10 mouse cellular contexts compared by ENCODE assay signal in genomic region chr9:30943341-30943740, GRCm38 (mm10). TPM values are rescaled to one million over a fixed set of nuclear protein-coding genes. Genes with fewer than 3 reads are reported as not detected.
DNase-seq lines count a peak whose midpoint lies in the region; ATAC-seq and TF ChIP-seq lines count a peak whose summit lies in the region.
"Had no signal": no experiment of that assay in that cellular context is flagged by ENCODE, and none has a peak within 500 bp of the region (broad histone marks: within the 10 kb centered on the region; RNA-seq: fewer than 3 reads in every experiment).

No protein-coding gene starts in this region.

- TF ChIP-seq POLR2A in testis, adult 2 months (IDR thresholded peaks at IDR 0.05; ENCODE audit: control insufficient read depth, low read depth, low read length), result no peak

- no peaks in the 10 kb centered on the region for H3K9me3 ChIP-seq in heart, embryonic 10.5 days
- H3K9me3 ChIP-seq in liver, embryonic 11.5 days (ENCODE audit: control insufficient read depth, low read length), result no peaks in the 10 kb centered on the region

- peak overlapping the region; percentile 71 for H3K4me3 ChIP-seq in heart, embryonic 10.5 days
- H3K4me3 ChIP-seq in testis, adult 2 months (ENCODE audit: control insufficient read depth, low read depth, low read length), result peak overlapping the region; percentile 70
- peak overlapping the region; percentile 51 for H3K4me3 ChIP-seq in liver, embryonic 11.5 days (ENCODE audit: low read depth, low read length)

- H3K4me1 ChIP-seq in heart, embryonic 10.5 days, result peaks cover 18% of the 10 kb centered on the region
- H3K4me1 ChIP-seq in testis, adult 2 months (ENCODE audit: control insufficient read depth, insufficient read depth, low read length), result peaks cover 14% of the 10 kb centered on the region
- no peaks in the 10 kb centered on the region for H3K4me1 ChIP-seq in liver, embryonic 11.5 days (replicated peaks; ENCODE audit: control insufficient read depth, insufficient read depth, low read length)

- peaks cover 75% of the 10 kb centered on the region for H3K27me3 ChIP-seq in heart, embryonic 10.5 days (ENCODE audit: insufficient read depth, poor library complexity, severe bottlenecking)
- H3K27me3 ChIP-seq in testis, adult 2 months (ENCODE audit: control insufficient read depth, insufficient read depth, low read length), result no peaks in the 10 kb centered on the region
- H3K27me3 ChIP-seq in liver, embryonic 11.5 days (replicated peaks; ENCODE audit: control insufficient read depth, insufficient read depth, low read length), result peaks cover 56% of the 10 kb centered on the region

- H3K9ac ChIP-seq in liver, embryonic 11.5 days (ENCODE audit: low read depth, low read length), result no peak overlapping the region

- H3K36me3 ChIP-seq in heart, embryonic 10.5 days, result no peaks in the 10 kb centered on the region
- H3K36me3 ChIP-seq in testis, adult 2 months (ENCODE audit: control insufficient read depth, insufficient read depth, low read length), result no peaks in the 10 kb centered on the region
- H3K36me3 ChIP-seq in liver, embryonic 11.5 days (ENCODE audit: control insufficient read depth, insufficient read depth, low read length), result no peaks in the 10 kb centered on the region

- 1% methylated on average over 14 of the region's 14 CpGs for WGBS in heart, embryonic 10.5 days
- 4% methylated on average over 14 of the region's 14 CpGs for WGBS in liver, embryonic 11.5 days

- no peak for TF ChIP-seq CTCF in testis, adult 2 months (IDR thresholded peaks at IDR 0.05; ENCODE audit: control insufficient read depth, insufficient read depth, insufficient replicate concordance, low read depth, low read length)

- H3K27ac ChIP-seq in heart, embryonic 10.5 days, result 0 out of 2 replicates have a peak overlapping the region, but pooled peaks have one; percentile 48
- no peak overlapping the region for H3K27ac ChIP-seq in testis, adult 2 months (ENCODE audit: control insufficient read depth, insufficient read depth, low read depth, low read length)
- no peak overlapping the region for H3K27ac ChIP-seq in liver, embryonic 11.5 days (ENCODE audit: low read depth, low read length)

- peak overlapping the region; percentile 87 for H3K4me2 ChIP-seq in liver, embryonic 11.5 days

- ATAC-seq in liver, embryonic 11.5 days (replicated peaks; ENCODE audit: low FRiP score), result no peak

- DNase-seq in heart, embryonic 10.5 days (ENCODE audit: low spot score), result no peak
- DNase-seq in heart, adult 18-20 months, result no peak
- no peak for DNase-seq in testis, postnatal 10 days (ENCODE audit: low spot score)
- DNase-seq in liver, embryonic 11.5 days (ENCODE audit: low spot score), result no peak
- no peak for DNase-seq in right cerebral cortex, postnatal 14 days
- DNase-seq in adrenal gland, postnatal 4 days (ENCODE audit: low spot score in 2 of 2), result no peak
- no peak for DNase-seq in cerebellum, postnatal 10 days
- DNase-seq: thymus, adult 18-20 months had no signal

RNA-seq across cellular contexts. Expression of gene Adamts8, which starts 1.0 kb away (rescaled TPM):
- 1.3 and 2.7 TPM in 2 replicates for polyA plus RNA-seq in heart, embryonic 10.5 days (2016; fragmentation: Nextera tagmentation; extraction: Ambion mirVana)
- total RNA-seq in heart, adult 18-20 months (2021), result 1 to 10 TPM; 2.1 to 2.8 TPM
- polyA plus RNA-seq in testis, adult 2 months (2012; rRNA removed), result 0.28 and 0.29 TPM in 2 replicates
- 0.12 and 0.19 TPM in 2 replicates for polyA plus RNA-seq in liver, embryonic 11.5 days (2014; fragmentation: Nextera tagmentation; extraction: Ambion mirVana)
- total RNA-seq in adrenal gland, postnatal 4 days (2021), result 1 to 10 TPM in 1 of 2 experiments, under 1 TPM in 1; 0.95 to 1.7 TPM
- polyA plus RNA-seq: C2C12 had no signal

RNA-seq across cellular contexts. Expression of gene Adamts15, which starts 21.1 kb away (rescaled TPM):
- 6.4 and 7.9 TPM in 2 replicates for polyA plus RNA-seq in heart, embryonic 10.5 days (2016; fragmentation: Nextera tagmentation; extraction: Ambion mirVana)
- 1 to 10 TPM; 4.8 to 5.9 TPM for total RNA-seq in heart, adult 18-20 months (2021)
- polyA plus RNA-seq in testis, adult 2 months (2012; rRNA removed), result 0.58 and 0.87 TPM in 2 replicates
- 2.5 and 3.0 TPM in 2 replicates for polyA plus RNA-seq in liver, embryonic 11.5 days (2014; fragmentation: Nextera tagmentation; extraction: Ambion mirVana)
- 1 to 10 TPM; 8.0 to 8.2 TPM for total RNA-seq in adrenal gland, postnatal 4 days (2021)
- polyA plus RNA-seq: C2C12 had no signal
